Mouse (Mus musculus): ENCODE data around the gene Vkorc1. TPM values are rescaled to one million over a fixed set of nuclear protein-coding genes. Genes with fewer than 3 reads are reported as not detected.

Vkorc1 gene
- 100 to 1,000 TPM in 1 of 2 experiments, 10 to 100 TPM in 1; 75.2 to 309 TPM for polyA plus RNA-seq (2012; fragmentation: generic; extraction: Trizol)

DNA sequence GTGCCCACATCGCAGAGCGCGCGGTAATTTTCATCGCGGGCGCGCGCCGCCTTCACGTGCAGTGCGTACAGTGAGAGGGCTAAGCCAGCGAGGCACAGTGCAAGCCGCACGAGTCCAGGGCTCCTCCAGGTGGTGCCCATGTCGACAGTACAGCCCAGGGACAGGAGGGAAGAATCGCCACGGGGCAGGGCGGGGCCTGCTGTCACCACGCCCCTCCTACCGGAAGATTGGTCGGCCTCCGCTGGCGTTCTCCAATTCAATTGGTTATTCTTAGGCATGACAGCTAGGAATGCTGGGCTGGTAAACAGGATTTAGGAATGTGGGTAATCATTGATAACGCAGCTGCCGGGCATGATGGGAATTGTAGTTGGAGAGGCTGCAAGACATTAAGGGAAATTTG is at the start of gene Vkorc1, which contains the start of gene Gm21974:
TSS of gene Vkorc1 (minus strand) at position 176 of the 400 bp plus-strand sequence.
TSS of gene Gm21974 (minus strand) at position 13 of the 400 bp plus-strand sequence.

DNA sequence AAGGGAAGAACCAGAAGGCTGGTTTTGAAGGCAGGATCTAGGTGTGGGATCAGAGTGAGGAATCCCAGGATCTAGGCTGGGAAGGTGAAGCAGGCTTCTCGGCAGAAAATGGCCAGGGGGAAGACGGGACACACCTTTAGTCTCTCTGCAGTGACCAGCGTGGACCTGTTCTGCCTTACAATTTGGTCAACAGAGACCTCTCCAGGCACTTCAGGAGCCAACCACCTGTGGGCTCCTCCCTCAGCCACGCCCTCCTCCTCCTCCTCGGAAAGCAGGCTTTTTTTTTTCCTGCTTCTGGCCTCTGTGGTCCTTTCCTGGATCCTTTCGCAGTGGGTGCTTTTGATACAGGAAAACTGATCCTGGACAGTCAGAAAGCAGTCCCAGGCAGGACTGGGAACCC is 34.5 kb upstream of the Vkorc1 start, which contains the start of gene Prss8:
TSS of gene Prss8 (minus strand) at position 182 of the 400 bp plus-strand sequence.

DNA sequence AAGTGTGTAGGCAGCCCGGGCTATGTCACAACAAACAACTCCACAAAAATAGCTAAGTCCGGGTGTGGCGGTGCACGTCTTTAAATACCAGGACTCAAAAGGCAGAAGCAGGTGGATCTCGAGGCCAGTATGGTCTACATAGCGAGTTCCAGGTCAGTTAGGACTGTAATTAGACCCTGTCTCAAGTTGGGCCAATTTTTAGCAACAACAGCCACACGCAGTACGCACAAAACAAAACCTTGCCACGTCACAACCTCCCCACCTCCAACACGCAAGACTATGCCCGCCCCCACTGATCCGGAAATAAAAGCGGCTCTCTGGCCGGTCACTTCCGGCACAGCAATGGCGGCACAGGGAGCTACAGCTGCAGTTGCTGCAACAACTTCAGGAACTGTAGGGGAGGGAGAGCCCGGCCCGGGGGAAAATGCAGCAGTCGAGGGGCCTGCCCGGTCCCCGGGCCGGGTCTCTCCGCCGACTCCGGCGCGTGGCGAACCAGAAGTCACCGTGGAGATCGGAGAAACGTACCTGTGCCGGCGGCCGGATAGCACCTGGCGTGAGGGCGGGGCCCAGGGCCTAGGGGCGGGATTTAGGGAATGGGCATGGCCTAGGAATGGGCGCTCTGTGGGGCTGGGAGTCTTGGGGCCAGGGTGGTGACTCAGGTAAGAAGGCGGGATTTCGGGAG is 16.9 kb upstream of the Vkorc1 start, which contains the start of gene Kat8:
TSS of gene Kat8 (plus strand) at position 327 of the 682 bp plus-strand sequence.

DNA sequence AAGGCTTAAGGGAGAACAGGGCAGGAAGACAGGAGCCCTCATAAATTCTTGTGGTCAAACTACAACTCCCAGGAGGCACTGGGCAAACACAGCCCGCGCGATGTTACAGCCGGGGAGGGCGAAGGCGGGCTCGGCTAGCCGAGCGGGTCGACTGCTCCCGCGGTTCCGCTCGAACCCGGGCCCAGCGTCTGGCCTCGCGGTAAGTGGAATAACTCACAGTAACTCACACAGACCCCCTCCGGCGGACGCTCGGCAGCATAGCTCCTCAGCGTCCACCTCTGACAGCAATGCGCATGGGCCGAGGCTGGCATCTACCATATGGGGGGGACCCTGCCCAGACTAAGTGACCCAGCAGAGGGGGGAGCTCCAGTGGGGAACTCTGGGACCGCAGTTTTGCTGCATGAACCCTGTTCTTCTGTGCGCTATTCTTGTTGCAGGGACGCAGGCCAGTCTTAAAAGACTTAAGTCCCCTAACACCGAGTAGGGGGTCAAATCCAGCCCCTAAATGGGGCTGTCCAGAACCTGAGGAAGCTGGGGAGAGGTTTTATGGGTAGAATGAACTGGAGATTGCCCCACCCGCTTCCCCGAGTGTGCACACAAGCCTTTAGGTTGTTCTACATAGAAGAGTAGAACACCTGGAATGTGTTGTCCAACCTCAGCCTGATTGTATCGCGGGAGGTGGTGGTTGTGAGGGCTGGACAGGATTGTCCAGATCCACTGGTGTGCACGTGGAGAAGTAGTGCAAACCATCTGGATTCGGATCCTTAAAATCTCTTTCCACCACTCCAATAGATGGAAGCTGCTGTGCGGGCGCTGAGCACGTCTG is 8.8 kb upstream of the Vkorc1 start, which contains the start of gene Bckdk:
TSS of gene Bckdk (plus strand) at position 112 of the 826 bp plus-strand sequence.

DNA sequence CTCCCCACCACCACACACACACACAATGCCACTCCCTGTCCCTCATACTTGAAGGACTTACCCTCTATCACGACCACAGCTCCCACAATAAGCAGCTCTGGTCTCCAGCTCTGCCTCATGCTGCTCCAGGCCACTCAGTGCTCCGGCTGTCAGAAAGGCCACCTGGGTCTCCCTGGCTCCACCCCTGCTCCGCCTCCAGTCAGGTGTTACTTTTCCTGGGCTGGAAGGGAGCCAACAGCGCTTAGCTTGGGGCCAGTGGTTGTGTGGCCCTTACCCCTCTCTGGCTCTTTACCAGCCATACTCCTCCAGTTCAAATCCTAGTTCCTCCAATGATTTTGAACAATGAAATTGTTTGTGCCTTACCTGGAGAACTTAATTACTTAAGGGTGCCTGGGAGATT is 4.6 kb downstream of the Vkorc1 start, which contains the start of gene Prss53:
TSS of gene Prss53 (minus strand) at position 173 of the 400 bp plus-strand sequence.

DNA sequence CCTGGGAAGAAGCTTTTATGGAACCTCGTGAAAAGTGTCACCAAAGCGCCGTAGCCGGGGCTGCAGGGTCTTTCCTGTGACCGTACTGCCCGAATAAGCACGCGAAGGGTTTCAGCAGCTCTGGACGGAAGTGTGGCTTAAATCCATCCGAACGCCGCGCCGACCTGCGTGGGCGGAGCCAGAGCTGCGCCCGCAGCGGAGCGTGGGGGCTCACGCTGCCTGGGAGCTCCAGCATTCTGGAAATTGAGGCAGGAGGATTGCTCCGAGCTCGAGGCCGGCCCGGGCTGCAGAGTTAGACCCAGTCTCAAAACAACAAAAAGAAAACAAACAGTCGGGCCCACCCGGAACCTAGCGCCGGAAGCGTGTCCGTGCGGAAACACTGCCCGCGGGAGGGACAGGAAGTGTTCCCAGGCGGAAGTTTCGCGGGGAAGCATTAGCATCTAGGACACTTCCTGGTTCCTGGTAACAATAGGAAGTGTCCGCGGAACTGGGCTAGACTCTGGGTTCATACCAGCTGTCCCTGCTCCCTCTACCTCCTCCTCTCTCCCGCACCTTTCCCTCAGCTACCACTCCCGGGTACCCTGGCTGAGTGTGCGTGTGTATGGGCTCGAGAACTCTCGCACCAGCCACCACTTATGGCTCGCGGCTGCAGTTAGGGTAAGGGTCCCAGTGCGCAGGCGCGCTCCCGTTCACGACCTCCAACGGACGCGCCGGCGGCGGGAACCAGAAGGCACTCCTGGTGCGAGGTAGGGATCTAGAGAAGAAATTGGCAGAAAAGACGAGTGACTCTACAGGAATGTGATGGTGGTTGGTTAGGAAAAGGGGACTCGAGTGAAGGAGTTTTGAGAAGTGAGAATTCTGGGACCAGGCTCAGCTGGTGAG is 18.7 kb downstream of the Vkorc1 start, which contains the start of gene Zfp668:
TSS of gene Zfp668 (minus strand) at position 362 of the 882 bp plus-strand sequence.

DNA sequence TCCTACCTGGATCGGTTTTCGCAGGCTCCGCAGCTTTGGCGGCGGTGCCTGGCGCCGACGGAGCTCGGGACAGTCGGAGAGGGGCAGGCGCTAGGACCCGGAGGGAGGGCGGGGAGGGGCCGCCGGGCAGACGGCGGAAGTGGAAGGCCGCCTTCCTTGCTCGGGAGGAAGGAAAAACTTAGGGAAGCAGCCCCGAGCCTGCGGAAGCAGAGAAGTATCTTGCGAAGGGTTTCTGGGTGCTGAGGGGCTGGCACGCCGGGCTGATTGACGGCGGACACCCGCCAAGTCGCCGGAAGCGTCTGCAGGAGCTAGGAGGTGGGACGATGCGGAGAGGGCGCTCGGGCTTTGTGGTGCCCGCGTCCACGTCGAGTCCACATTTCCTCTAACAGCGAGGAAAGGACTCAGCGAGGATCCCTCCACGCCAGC is 19.4 kb downstream of the Vkorc1 start, which contains the start of gene Zfp646:
TSS of gene Zfp646 (plus strand) at position 181 of the 426 bp plus-strand sequence.

Other genes starting within 250 kb of the Vkorc1 start
- 100 to 1,000 TPM; 142 to 241 TPM for gene Bcl7c, start 186.7 kb downstream of the Vkorc1 start, polyA plus RNA-seq (2012; fragmentation: generic; extraction: Trizol)
- 10 to 100 TPM in 1 of 2 experiments, 1 to 10 TPM in 1; 4.2 to 26.0 TPM for gene Ctf1, start 182.9 kb downstream of the Vkorc1 start, polyA plus RNA-seq (2012; fragmentation: generic; extraction: Trizol)
- gene Ctf2, start 163.5 kb downstream of the Vkorc1 start, polyA plus RNA-seq (2012; fragmentation: generic; extraction: Trizol), result under 1 TPM; 0.08 to 0.22 TPM
- 10 to 100 TPM; 15.7 to 19.4 TPM for gene Fbxl19, start 151.1 kb downstream of the Vkorc1 start, polyA plus RNA-seq (2012; fragmentation: generic; extraction: Trizol)
- 10 to 100 TPM; 15.6 to 39.0 TPM for gene Orai3, start 125.8 kb downstream of the Vkorc1 start, polyA plus RNA-seq (2012; fragmentation: generic; extraction: Trizol)
- gene Setd1a, start 118.9 kb downstream of the Vkorc1 start, polyA plus RNA-seq (2012; fragmentation: generic; extraction: Trizol), result 10 to 100 TPM in 1 of 2 experiments, 1 to 10 TPM in 1; 5.5 to 15.8 TPM
- under 1 TPM in 1 of 2 experiments, not detected in 1; 0.13 TPM for gene Gm49388, start 110.0 kb downstream of the Vkorc1 start, polyA plus RNA-seq (2012; fragmentation: generic; extraction: Trizol)
- 10 to 100 TPM in 1 of 2 experiments, 1 to 10 TPM in 1; 9.4 to 28.8 TPM for gene Hsd3b7, start 95.0 kb downstream of the Vkorc1 start, polyA plus RNA-seq (2012; fragmentation: generic; extraction: Trizol)
- 10 to 100 TPM; 23.3 to 77.8 TPM for gene Stx4a, start 71.3 kb downstream of the Vkorc1 start, polyA plus RNA-seq (2012; fragmentation: generic; extraction: Trizol)
- under 1 TPM in 1 of 2 experiments, not detected in 1; 0.35 TPM for gene Stx1b, start 71.1 kb downstream of the Vkorc1 start, polyA plus RNA-seq (2012; fragmentation: generic; extraction: Trizol)
- gene Zfp646, start 19.4 kb downstream of the Vkorc1 start, polyA plus RNA-seq (2012; fragmentation: generic; extraction: Trizol), result 10 to 100 TPM in 1 of 2 experiments, 1 to 10 TPM in 1; 2.0 to 13.2 TPM
- gene Zfp668, start 18.8 kb downstream of the Vkorc1 start, polyA plus RNA-seq (2012; fragmentation: generic; extraction: Trizol), result 10 to 100 TPM; 10.9 to 12.1 TPM
- gene Prss53, start 4.6 kb downstream of the Vkorc1 start, polyA plus RNA-seq (2012; fragmentation: generic; extraction: Trizol), result 1 to 10 TPM in 1 of 2 experiments, under 1 TPM in 1; 0.22 to 2.9 TPM
- gene Gm21974, start 163 bp downstream of the Vkorc1 start, polyA plus RNA-seq (2012; fragmentation: generic; extraction: Trizol), result not detected
- gene Bckdk, start 8.5 kb upstream of the Vkorc1 start, polyA plus RNA-seq (2012; fragmentation: generic; extraction: Trizol), result 10 to 100 TPM; 53.8 to 95.6 TPM
- gene Kat8, start 16.9 kb upstream of the Vkorc1 start, polyA plus RNA-seq (2012; fragmentation: generic; extraction: Trizol), result 10 to 100 TPM in 1 of 2 experiments, 1 to 10 TPM in 1; 8.2 to 22.4 TPM
- gene Prss8, start 34.5 kb upstream of the Vkorc1 start, polyA plus RNA-seq (2012; fragmentation: generic; extraction: Trizol), result under 1 TPM in 1 of 2 experiments, not detected in 1; 0.05 TPM
- gene Prss36, start 51.1 kb upstream of the Vkorc1 start, polyA plus RNA-seq (2012; fragmentation: generic; extraction: Trizol), result 10 to 100 TPM in 1 of 2 experiments, 1 to 10 TPM in 1; 4.6 to 11.2 TPM
- gene Fus, start 71.8 kb upstream of the Vkorc1 start, polyA plus RNA-seq (2012; fragmentation: generic; extraction: Trizol), result 100 to 1,000 TPM; 140 to 298 TPM
- under 1 TPM; 0.01 to 0.28 TPM for gene Pycard, start 98.2 kb upstream of the Vkorc1 start, polyA plus RNA-seq (2012; fragmentation: generic; extraction: Trizol)
- gene Trim72, start 108.3 kb upstream of the Vkorc1 start, polyA plus RNA-seq (2012; fragmentation: generic; extraction: Trizol), result under 1 TPM; 0.02 to 0.72 TPM
- not detected for gene Itgam, start 167.0 kb upstream of the Vkorc1 start, polyA plus RNA-seq (2012; fragmentation: generic; extraction: Trizol)
- gene Gm49368, start 167.1 kb upstream of the Vkorc1 start, polyA plus RNA-seq (2012; fragmentation: generic; extraction: Trizol), result not detected
- not detected for gene Itgax, start 233.9 kb upstream of the Vkorc1 start, polyA plus RNA-seq (2012; fragmentation: generic; extraction: Trizol)